Mouse (Mus musculus): ENCODE data around the gene Egfr. TPM values are rescaled to one million over a fixed set of nuclear protein-coding genes. Genes with fewer than 3 reads are reported as not detected.

Egfr gene
- total and polyA plus RNA-seq, 3 experiments = 0.26 TPM; not detected in 2

DNA sequence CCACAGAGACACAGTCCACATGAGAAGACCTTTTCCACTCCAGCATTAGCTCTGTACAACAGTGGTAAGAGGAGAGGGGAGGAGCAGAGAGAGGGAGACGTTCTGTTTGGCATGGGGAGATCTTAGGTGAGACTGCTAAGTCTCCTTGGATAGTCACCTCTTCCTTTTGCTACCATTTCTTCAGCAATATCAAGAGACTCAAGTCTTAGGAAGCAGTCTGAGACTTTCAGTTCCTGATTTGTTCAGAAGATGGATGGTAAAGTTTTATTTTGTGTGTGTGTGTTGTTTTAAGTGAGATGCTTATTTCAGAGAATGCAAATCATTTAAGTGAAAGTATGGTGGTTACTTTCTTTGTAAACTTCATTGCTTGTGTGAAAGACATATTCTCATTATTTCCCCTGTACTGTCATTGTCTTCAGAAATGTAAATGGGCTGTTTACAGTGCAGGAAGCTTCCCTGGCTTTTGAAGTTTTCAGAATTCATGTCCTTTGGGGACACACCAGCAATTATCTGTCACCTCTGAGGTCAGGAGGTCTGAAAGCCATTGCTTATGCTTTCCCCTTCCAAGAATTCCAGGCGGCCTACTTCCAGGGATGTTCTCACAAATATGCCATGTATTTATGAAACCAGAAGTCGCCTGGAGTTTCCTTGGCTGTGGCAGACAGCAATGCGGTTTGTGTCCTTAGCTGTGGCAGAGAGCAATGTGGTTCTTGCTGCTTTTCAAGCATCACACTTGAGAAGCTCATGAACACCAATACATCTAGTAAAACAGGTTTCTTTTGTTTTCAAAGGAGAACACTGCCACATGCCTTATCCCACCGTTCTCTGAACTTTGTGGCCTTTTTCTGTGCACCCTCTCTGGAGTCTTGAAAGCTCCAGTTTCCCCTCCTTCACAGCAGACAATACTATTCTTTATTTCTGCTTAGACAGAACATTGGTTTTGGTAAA, 40.9 kb downstream of the Egfr start:
- Histone ChIP-seq H3K27me3 (replicated peaks) (no peaks in the 10 kb centered on the region), H3K9me3 (replicated peaks; ENCODE audit: low read length) (no peaks in the 10 kb centered on the region), H3K9ac (ENCODE audit: insufficient read depth, low read depth) (no peak overlapping the region), H3K36me3 (replicated peaks in 1 of 2; ENCODE audit: control insufficient read depth in 1 of 2, insufficient read depth in 1 of 2, low read length in 1 of 2) (no peaks in the 10 kb centered on the region), H3K4me2 (ENCODE audit: insufficient read depth, low read depth, poor library complexity, severe bottlenecking) (no peak overlapping the region), H3K27ac (ENCODE audit: insufficient read depth, low read depth) (no peak overlapping the region), H3K79me2 (replicated peaks; ENCODE audit: control insufficient read depth, extremely low read depth, insufficient read depth, poor library complexity, severe bottlenecking) (no peaks in the 10 kb centered on the region), H3K4me1 (ENCODE audit: control insufficient read depth in 1 of 2, insufficient read depth in 2 of 2) (peaks cover 5 to 43% of the 10 kb centered on the region in 2 experiments; a peak in 3 of 4 replicates), H3K4me3 (replicated peaks in 1 of 3; ENCODE audit: low read depth in 2 of 3, low read length in 2 of 3, poor library complexity in 1 of 3) (no peak overlapping the region)
- no peak for TF ChIP-seq CHD1 (IDR thresholded peaks at IDR 0.05; ENCODE audit: low read depth, low read length)
- TF ChIP-seq IRF4 (IDR thresholded peaks at IDR 0.05; ENCODE audit: low read depth, low read length) = peak; percentile 20; the same call in 1 of the 2 replicates
- TF ChIP-seq BHLHE40 (IDR thresholded peaks at IDR 0.05; ENCODE audit: low read depth, low read length) = 0 out of 2 replicates have a peak, but pooled peaks have one; percentile 6
- TF ChIP-seq POLR2AphosphoS2 (IDR thresholded peaks at IDR 0.05; ENCODE audit: low read depth, low read length) = no peak
- no peak for TF ChIP-seq ELF1 (IDR thresholded peaks at IDR 0.05; ENCODE audit: low read depth, low read length)
- peak; percentile 56 for TF ChIP-seq EP300 (IDR thresholded peaks at IDR 0.05; ENCODE audit: low read length)
- no peak for TF ChIP-seq SIN3A (IDR thresholded peaks at IDR 0.05; ENCODE audit: low read length)
- TF ChIP-seq ETS1 (conservative IDR thresholded peaks at IDR 0.05; ENCODE audit: low read depth, low read length) = no peak
- DNase-seq (ENCODE audit: extremely low read depth) = peak; percentile 20
- dilution Hi-C loops (cut with MboI; ENCODE audit: extremely low pct_ligation_motif_present, extremely low pct_unique_long_range_greater_than_20kb, low sequenced_read_pairs) = no loop called here
- in situ Hi-C loops (cut with MboI; ENCODE audit: low pct_ligation_motif_present, low pct_unique_long_range_greater_than_20kb, low sequenced_read_pairs) = no loop called here

DNA sequence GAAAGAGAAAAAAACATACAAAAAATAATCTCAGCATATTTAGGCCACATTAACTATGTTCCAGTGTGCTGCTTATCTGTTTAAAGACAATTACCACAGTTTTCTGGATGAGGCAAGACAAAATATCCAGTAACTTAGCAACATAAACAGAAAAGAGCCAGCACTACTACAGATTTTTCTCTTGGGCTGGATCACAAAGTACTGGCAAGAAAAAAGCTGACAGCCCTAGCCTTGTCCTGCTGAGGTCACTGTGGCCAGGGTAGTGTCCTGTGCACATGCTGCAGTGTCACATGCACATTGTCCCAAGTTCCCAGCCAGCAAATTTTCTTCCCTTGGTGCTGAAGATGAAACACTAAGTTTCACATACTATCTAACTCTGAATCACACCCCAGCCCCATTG, 43.0 kb downstream of the Egfr start:
- Histone ChIP-seq H3K27me3 (replicated peaks) (no peaks in the 10 kb centered on the region), H3K4me1 (ENCODE audit: control insufficient read depth in 1 of 2, insufficient read depth in 2 of 2) (peaks cover 5 to 40% of the 10 kb centered on the region in 2 experiments; a peak in 3 of 4 replicates), H3K79me2 (replicated peaks; ENCODE audit: control insufficient read depth, extremely low read depth, insufficient read depth, poor library complexity, severe bottlenecking) (no peaks in the 10 kb centered on the region), H3K4me2 (ENCODE audit: insufficient read depth, low read depth, poor library complexity, severe bottlenecking) (no peak overlapping the region), H3K4me3 (replicated peaks in 1 of 3; ENCODE audit: low read depth in 2 of 3, low read length in 2 of 3, poor library complexity in 1 of 3) (no peak overlapping the region), H3K9ac (ENCODE audit: insufficient read depth, low read depth) (no peak overlapping the region), H3K9me3 (replicated peaks; ENCODE audit: low read length) (no peaks in the 10 kb centered on the region), H3K27ac (ENCODE audit: insufficient read depth, low read depth) (no peak overlapping the region), H3K36me3 (replicated peaks in 1 of 2; ENCODE audit: control insufficient read depth in 1 of 2, insufficient read depth in 1 of 2, low read length in 1 of 2) (no peaks in the 10 kb centered on the region)
- TF ChIP-seq IRF4 (IDR thresholded peaks at IDR 0.05; ENCODE audit: low read depth, low read length) = no peak
- no peak for DNase-seq (ENCODE audit: extremely low read depth)
- dilution Hi-C loops (cut with MboI; ENCODE audit: extremely low pct_ligation_motif_present, extremely low pct_unique_long_range_greater_than_20kb, low sequenced_read_pairs) (no loop called here), in situ Hi-C loops (cut with MboI; ENCODE audit: low pct_ligation_motif_present, low pct_unique_long_range_greater_than_20kb, low sequenced_read_pairs) (no loop called here)

DNA sequence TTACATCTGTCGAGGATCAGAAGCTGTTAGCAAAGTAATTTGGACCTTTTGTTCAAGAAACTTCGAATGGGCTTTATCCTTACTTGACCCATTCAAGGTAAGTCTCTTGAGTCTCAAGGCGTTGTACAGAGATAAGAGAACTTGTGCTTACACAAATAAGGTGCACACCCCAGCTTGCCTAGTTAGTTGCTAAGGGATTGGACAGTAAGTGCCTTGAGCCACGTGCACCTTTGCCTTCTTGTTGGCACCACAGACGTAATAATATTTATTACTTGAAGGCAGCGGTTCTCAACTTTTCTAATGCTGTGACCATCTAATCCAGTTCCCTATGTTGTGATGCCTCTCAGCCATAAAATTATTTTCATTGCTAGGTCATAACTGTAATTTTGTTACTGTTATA, 43.5 kb downstream of the Egfr start:
- in situ Hi-C loops (cut with MboI; ENCODE audit: low pct_ligation_motif_present, low pct_unique_long_range_greater_than_20kb, low sequenced_read_pairs) (no loop called here), dilution Hi-C loops (cut with MboI; ENCODE audit: extremely low pct_ligation_motif_present, extremely low pct_unique_long_range_greater_than_20kb, low sequenced_read_pairs) (no loop called here)
- no peak for DNase-seq (ENCODE audit: extremely low read depth)
- no peak overlapping the region for H3K9ac ChIP-seq (ENCODE audit: insufficient read depth, low read depth)
- no peak overlapping the region for H3K27ac ChIP-seq (ENCODE audit: insufficient read depth, low read depth)
- peaks cover 5 to 35% of the 10 kb centered on the region in 2 experiments; a peak in 3 of 4 replicates for H3K4me1 ChIP-seq (ENCODE audit: control insufficient read depth in 1 of 2, insufficient read depth in 2 of 2)
- H3K36me3 ChIP-seq (replicated peaks in 1 of 2; ENCODE audit: control insufficient read depth in 1 of 2, insufficient read depth in 1 of 2, low read length in 1 of 2) = no peaks in the 10 kb centered on the region
- H3K4me2 ChIP-seq (ENCODE audit: insufficient read depth, low read depth, poor library complexity, severe bottlenecking) = no peak overlapping the region
- TF ChIP-seq UBTF (IDR thresholded peaks at IDR 0.05; ENCODE audit: low read depth, low read length) = no peak
- no peaks in the 10 kb centered on the region for H3K79me2 ChIP-seq (replicated peaks; ENCODE audit: control insufficient read depth, extremely low read depth, insufficient read depth, poor library complexity, severe bottlenecking)
- H3K4me3 ChIP-seq (replicated peaks in 1 of 3; ENCODE audit: low read depth in 2 of 3, low read length in 2 of 3, poor library complexity in 1 of 3) = no peak overlapping the region
- H3K27me3 ChIP-seq (replicated peaks) = no peaks in the 10 kb centered on the region
- no peaks in the 10 kb centered on the region for H3K9me3 ChIP-seq (replicated peaks; ENCODE audit: low read length)

All from CH12.LX (cell line).